Mouse (Mus musculus): ENCODE measurements around the gene Meioc.
"Not testable (repeated sequence)": the region's sequence is repeated elsewhere in the genome, so short reads cannot be mapped to it uniquely, and the experiment has no call there.

Gene Meioc

GRCm38 (mm10) chr11:102665637-102666435, 2.3 kb downstream of the Meioc start:
- no peak for DNase-seq (ENCODE audit: low spot score in 2 of 2)

- peak; percentile 51 to 78 for DNase-seq (ENCODE audit: low spot score in 2 of 2)
Observed at GRCm38 (mm10) chr11:102690162-102690561, 26.6 kb downstream of the Meioc start.

GRCm38 (mm10) chr11:102695289-102695688, 31.8 kb downstream of the Meioc start:
- no peak for DNase-seq (ENCODE audit: low spot score in 2 of 2)

GRCm38 (mm10) chr11:102697338-102698017, 34.0 kb downstream of the Meioc start, which contains the start of gene Ccdc43:
Gene Ccdc43 (minus strand): TSS chr11:102697782.
- peak; percentile 57 to 77 for DNase-seq (ENCODE audit: low spot score in 2 of 2)

GRCm38 (mm10) chr11:102698018-102698476, 34.5 kb downstream of the Meioc start:
- DNase-seq (ENCODE audit: low spot score in 2 of 2) = no peak

- not testable (repeated sequence) for DNase-seq (ENCODE audit: low spot score in 2 of 2)
Observed at GRCm38 (mm10) chr11:102702206-102702605, 38.7 kb downstream of the Meioc start.

- no peak for DNase-seq (ENCODE audit: low spot score in 2 of 2)
Observed at GRCm38 (mm10) chr11:102712411-102712810, 48.9 kb downstream of the Meioc start.

- DNase-seq (ENCODE audit: low spot score in 2 of 2) = not testable (repeated sequence)
Observed at GRCm38 (mm10) chr11:102714578-102714977, 51.1 kb downstream of the Meioc start.

- no peak for DNase-seq (ENCODE audit: low spot score in 2 of 2)
Observed at GRCm38 (mm10) chr11:102716135-102716534, 52.6 kb downstream of the Meioc start.

- peak in 1 of 2 experiments; percentile 24 for DNase-seq (ENCODE audit: low spot score in 2 of 2)
Observed at GRCm38 (mm10) chr11:102725574-102725973, 62.1 kb downstream of the Meioc start.

GRCm38 (mm10) chr11:102728614-102729013, 65.1 kb downstream of the Meioc start:
- DNase-seq (ENCODE audit: low spot score in 2 of 2) = peak in 1 of 2 experiments; percentile 20

GRCm38 (mm10) chr11:102729835-102730234, 66.3 kb downstream of the Meioc start:
- DNase-seq (ENCODE audit: low spot score in 2 of 2) = no peak

- DNase-seq (ENCODE audit: low spot score in 2 of 2) = no peak
Observed at GRCm38 (mm10) chr11:102731366-102731765, 67.8 kb downstream of the Meioc start.

Measured in thymus, postnatal 10 days (tissue).